Comparison of ENCODE assay signal across 9 mouse cellular contexts in the genomic region with DNA sequence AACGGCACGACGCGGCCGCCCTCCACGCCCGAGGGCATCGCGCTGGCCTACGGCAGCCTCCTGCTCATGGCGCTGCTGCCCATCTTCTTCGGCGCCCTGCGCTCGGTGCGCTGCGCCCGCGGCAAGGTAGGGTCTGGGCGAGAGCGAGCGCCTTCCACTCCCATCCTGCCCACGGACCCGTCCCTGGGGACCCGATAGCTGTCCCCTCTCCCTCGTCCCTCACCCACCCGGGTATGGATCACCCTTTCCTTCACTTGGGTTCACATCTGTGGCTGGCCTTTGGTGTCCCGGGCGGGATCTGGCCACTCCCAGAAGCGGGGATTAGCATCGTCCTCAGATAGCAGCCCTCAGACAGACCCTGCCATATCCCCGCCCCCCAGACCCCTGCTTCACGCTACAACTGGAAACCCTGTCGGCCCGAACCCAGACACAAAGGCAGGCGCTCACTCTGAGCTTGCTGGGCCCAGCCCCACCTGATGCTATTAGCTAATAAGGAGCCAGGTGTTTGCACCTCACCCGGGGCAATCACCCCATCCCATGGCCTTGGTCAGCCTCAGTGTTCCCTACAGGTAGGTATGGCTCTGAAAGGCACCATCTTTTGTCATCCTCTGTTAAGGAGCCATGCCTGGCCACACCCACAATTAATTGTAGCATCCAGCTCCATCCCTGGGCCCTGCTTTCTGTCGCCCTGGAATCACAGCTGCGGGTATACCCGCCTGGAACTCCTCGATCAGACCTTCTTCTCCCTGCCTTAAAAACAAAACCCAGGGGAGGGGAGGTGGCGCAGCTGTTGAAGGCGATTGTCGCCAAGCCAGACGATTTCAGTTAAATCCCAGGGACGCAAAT. TPM values are rescaled to one million over a fixed set of nuclear protein-coding genes. Genes with fewer than 3 reads are reported as not detected.
DNase-seq lines count a peak whose midpoint lies in the region; ATAC-seq and TF ChIP-seq lines count a peak whose summit lies in the region.
"Had no signal": no experiment of that assay in that cellular context is flagged by ENCODE, and none has a peak within 500 bp of the region (broad histone marks: within the 10 kb centered on the region; RNA-seq: fewer than 3 reads in every experiment).

No protein-coding gene starts in this region.

- H3K27ac ChIP-seq in heart, embryonic 11.5 days (ENCODE audit: low read depth, low read length), result peak overlapping the region; percentile 94
- H3K27ac ChIP-seq in CH12.LX (ENCODE audit: insufficient read depth, low read depth), result peak overlapping the region; percentile 78
- peak overlapping the region; percentile 92 for H3K27ac ChIP-seq in heart, embryonic 15.5 days
- H3K27ac ChIP-seq in liver, embryonic 13.5 days, result peak overlapping the region; percentile 72

- TF ChIP-seq CTCF in CH12.LX (conservative IDR thresholded peaks at IDR 0.05 in 1 of 2, IDR thresholded peaks at IDR 0.05 in 1 of 2; ENCODE audit: low read depth in 2 of 2, low read length in 2 of 2), result no peak

- H3K9me3 ChIP-seq in heart, embryonic 11.5 days (replicated peaks; ENCODE audit: control insufficient read depth, low read length), result no peaks in the 10 kb centered on the region
- no peaks in the 10 kb centered on the region for H3K9me3 ChIP-seq in CH12.LX (replicated peaks; ENCODE audit: low read length)
- no peaks in the 10 kb centered on the region for H3K9me3 ChIP-seq in heart, embryonic 15.5 days (replicated peaks)
- no peaks in the 10 kb centered on the region for H3K9me3 ChIP-seq in liver, embryonic 13.5 days (replicated peaks)

- no peak for DNase-seq in heart, postnatal 36 days
- no peak for DNase-seq in CH12.LX (ENCODE audit: extremely low read depth)
- peak; percentile 63 for DNase-seq in embryo, embryonic 10 days (ENCODE audit: low spot score)
- DNase-seq in liver, embryonic 13.5 days, result peak; percentile 20
- DNase-seq in splenic B cell, adult 2 months (ENCODE audit: low read depth, low spot score), result peak; percentile 16
- no peak for DNase-seq in urinary bladder, adult 2 months (ENCODE audit: low spot score)

- TF ChIP-seq POLR2A in CH12.LX (IDR thresholded peaks at IDR 0.05; ENCODE audit: low read depth, low read length), result no peak; the same call in 1 of the 2 replicates

- intact Hi-C loops in heart, postnatal 36 days (cut with DNase I), result loop anchor here (2.0 kb wide), 1 partner anchor 19 kb away; no protein-coding TSS in a partner anchor

- WGBS in heart, embryonic 11.5 days (ENCODE audit: insufficient replicate concordance), result 2% methylated on average over 46 of the region's 46 CpGs
- WGBS in heart, embryonic 15.5 days, result under 1% methylated on average over 45 of the region's 46 CpGs
- WGBS in liver, embryonic 13.5 days (ENCODE audit: insufficient replicate concordance), result under 1% methylated on average over 46 of the region's 46 CpGs

- no peaks in the 10 kb centered on the region for H3K27me3 ChIP-seq in heart, embryonic 11.5 days (ENCODE audit: control insufficient read depth, insufficient read depth, low read length)
- H3K27me3 ChIP-seq in CH12.LX (replicated peaks), result no peaks in the 10 kb centered on the region
- no peaks in the 10 kb centered on the region for H3K27me3 ChIP-seq in heart, embryonic 15.5 days
- no peaks in the 10 kb centered on the region for H3K27me3 ChIP-seq in liver, embryonic 13.5 days
- H3K27me3 ChIP-seq in splenic B cell, adult 2 months (ENCODE audit: control insufficient read depth, insufficient read depth, low read length, poor library complexity, severe bottlenecking), result no peaks in the 10 kb centered on the region

- TF ChIP-seq EP300 in CH12.LX (IDR thresholded peaks at IDR 0.05; ENCODE audit: low read length), result no peak

- H3K36me3 ChIP-seq in heart, embryonic 11.5 days (ENCODE audit: control insufficient read depth, insufficient read depth, low read length), result no peaks in the 10 kb centered on the region
- peaks cover 8 to 28% of the 10 kb centered on the region in 2 experiments for H3K36me3 ChIP-seq in CH12.LX (replicated peaks in 1 of 2; ENCODE audit: control insufficient read depth in 1 of 2, insufficient read depth in 1 of 2, low read length in 1 of 2)
- 0 out of 2 replicates have a peak, but pooled peaks cover 8% of the 10 kb centered on the region for H3K36me3 ChIP-seq in heart, embryonic 15.5 days
- peaks cover 24% of the 10 kb centered on the region for H3K36me3 ChIP-seq in liver, embryonic 13.5 days
- H3K36me3 ChIP-seq in splenic B cell, adult 2 months (ENCODE audit: control insufficient read depth, insufficient read depth, low read length, poor library complexity, severe bottlenecking), result no peaks in the 10 kb centered on the region

- H3K4me1 ChIP-seq in heart, embryonic 11.5 days (ENCODE audit: control insufficient read depth, insufficient read depth, low read length), result peaks cover 34% of the 10 kb centered on the region
- peaks cover 11 to 35% of the 10 kb centered on the region in 2 experiments for H3K4me1 ChIP-seq in CH12.LX (ENCODE audit: control insufficient read depth in 1 of 2, insufficient read depth in 2 of 2)
- peaks cover 40% of the 10 kb centered on the region for H3K4me1 ChIP-seq in heart, embryonic 15.5 days (replicated peaks)
- H3K4me1 ChIP-seq in liver, embryonic 13.5 days (replicated peaks), result peaks cover 46% of the 10 kb centered on the region

- dilution Hi-C loops in CH12.LX (cut with MboI; ENCODE audit: extremely low pct_ligation_motif_present, extremely low pct_unique_long_range_greater_than_20kb, low sequenced_read_pairs), result no loop called here

- peak; percentile 54 for ATAC-seq in heart, embryonic 11.5 days (replicated peaks; ENCODE audit: insufficient number of reproducible peaks, low FRiP score, low TSS enrichment)
- peak; percentile 66 for ATAC-seq in heart, embryonic 15.5 days (replicated peaks; ENCODE audit: insufficient number of reproducible peaks, insufficient read depth, low FRiP score, low read depth)
- ATAC-seq in liver, embryonic 13.5 days (ENCODE audit: low read depth), result peak; percentile 73

- peak overlapping the region; percentile 86 for H3K4me2 ChIP-seq in heart, embryonic 11.5 days
- H3K4me2 ChIP-seq in CH12.LX (ENCODE audit: insufficient read depth, low read depth, poor library complexity, severe bottlenecking), result peak overlapping the region; percentile 90
- peak overlapping the region; percentile 85 for H3K4me2 ChIP-seq in heart, embryonic 15.5 days
- peak overlapping the region; percentile 98 for H3K4me2 ChIP-seq in liver, embryonic 13.5 days

- peak overlapping the region; percentile 98 for H3K9ac ChIP-seq in heart, embryonic 11.5 days (ENCODE audit: low read depth, low read length)
- H3K9ac ChIP-seq in CH12.LX (ENCODE audit: insufficient read depth, low read depth), result peak overlapping the region; percentile 81
- H3K9ac ChIP-seq in heart, embryonic 15.5 days, result peak overlapping the region; percentile 83
- peak overlapping the region; percentile 84 for H3K9ac ChIP-seq in liver, embryonic 13.5 days

- TF ChIP-seq RAD21 in CH12.LX (IDR thresholded peaks at IDR 0.05; ENCODE audit: low read depth, low read length), result no peak

- in situ Hi-C loops in CH12.LX (cut with MboI; ENCODE audit: low pct_ligation_motif_present, low pct_unique_long_range_greater_than_20kb, low sequenced_read_pairs), result loop anchor here (5.0 kb wide), 1 partner anchor 53 kb away; no protein-coding TSS in a partner anchor

- H3K4me3 ChIP-seq in heart, embryonic 11.5 days (ENCODE audit: low read depth, low read length), result peak overlapping the region; percentile 99
- peak overlapping the region; percentile 79 to 96 (median 92) for H3K4me3 ChIP-seq in CH12.LX (replicated peaks in 1 of 3; ENCODE audit: low read depth in 2 of 3, low read length in 2 of 3, poor library complexity in 1 of 3)
- peak overlapping the region; percentile 71 for H3K4me3 ChIP-seq in heart, embryonic 15.5 days
- H3K4me3 ChIP-seq in liver, embryonic 13.5 days (replicated peaks), result peak overlapping the region; percentile 81

- H3K79me2 ChIP-seq in CH12.LX (replicated peaks; ENCODE audit: control insufficient read depth, extremely low read depth, insufficient read depth, poor library complexity, severe bottlenecking), result peaks cover 52% of the 10 kb centered on the region

RNA-seq across cellular contexts. Expression of a gene that starts 0.6 kb away (rescaled TPM):
- 92.3 and 92.8 TPM in 2 replicates for polyA plus RNA-seq in heart, embryonic 11.5 days (2014; fragmentation: Nextera tagmentation; extraction: Ambion mirVana)
- 10 to 100 TPM; 33.1 to 41.2 TPM for total RNA-seq in heart, postnatal 36 days (2021)
- total RNA-seq in CH12.LX (2012; rRNA removed), result 137 and 145 TPM in 2 replicates
- total RNA-seq in CH12.LX (2014; rRNA removed), result 105 and 116 TPM in 2 replicates
- polyA plus RNA-seq in CH12.LX (2012; ENCODE audit: insufficient read length, low read depth), result 161 and 175 TPM in 2 replicates
- polyA plus RNA-seq in heart, embryonic 15.5 days (2015; fragmentation: Nextera tagmentation; extraction: Ambion mirVana), result 70.6 and 86.1 TPM in 2 replicates
- 49.0 and 52.9 TPM in 2 replicates for polyA plus RNA-seq in liver, embryonic 13.5 days (2015; fragmentation: Nextera tagmentation; extraction: Ambion mirVana)
- polyA plus RNA-seq in urinary bladder, adult 2 months (2012; rRNA removed), result 64.3 and 67.2 TPM in 2 replicates

RNA-seq across cellular contexts. Expression of a gene that starts 17.0 kb away (rescaled TPM):
- polyA plus RNA-seq in heart, embryonic 11.5 days (2014; fragmentation: Nextera tagmentation; extraction: Ambion mirVana), result 22.2 and 29.2 TPM in 2 replicates
- 10 to 100 TPM; 16.2 to 16.5 TPM for total RNA-seq in heart, postnatal 36 days (2021)
- total RNA-seq in CH12.LX (2012; rRNA removed), result 3.3 and 5.4 TPM in 2 replicates
- 0.95 and 1.5 TPM in 2 replicates for total RNA-seq in CH12.LX (2014; rRNA removed)
- polyA plus RNA-seq in CH12.LX (2012; ENCODE audit: insufficient read length, low read depth), result 3.2 and 3.8 TPM in 2 replicates
- 18.9 and 20.3 TPM in 2 replicates for polyA plus RNA-seq in heart, embryonic 15.5 days (2015; fragmentation: Nextera tagmentation; extraction: Ambion mirVana)
- 23.6 and 23.8 TPM in 2 replicates for polyA plus RNA-seq in liver, embryonic 13.5 days (2015; fragmentation: Nextera tagmentation; extraction: Ambion mirVana)
- polyA plus RNA-seq in urinary bladder, adult 2 months (2012; rRNA removed), result 17.1 and 17.8 TPM in 2 replicates

RNA-seq across cellular contexts. Expression of a gene that starts 43.1 kb away (rescaled TPM):
- polyA plus RNA-seq in heart, embryonic 11.5 days (2014; fragmentation: Nextera tagmentation; extraction: Ambion mirVana), result 5.8 and 6.1 TPM in 2 replicates
- total RNA-seq in heart, postnatal 36 days (2021), result 1 to 10 TPM; 6.5 to 7.8 TPM
- total RNA-seq in CH12.LX (2012; rRNA removed), result 0.13 and 0.55 TPM in 2 replicates
- 0.74 and 0.82 TPM in 2 replicates for total RNA-seq in CH12.LX (2014; rRNA removed)
- polyA plus RNA-seq in CH12.LX (2012; ENCODE audit: insufficient read length, low read depth), result 0.70 and 0.80 TPM in 2 replicates
- polyA plus RNA-seq in heart, embryonic 15.5 days (2015; fragmentation: Nextera tagmentation; extraction: Ambion mirVana), result 12.1 and 12.7 TPM in 2 replicates
- polyA plus RNA-seq in liver, embryonic 13.5 days (2015; fragmentation: Nextera tagmentation; extraction: Ambion mirVana), result 0.89 and 0.95 TPM in 2 replicates
- polyA plus RNA-seq in urinary bladder, adult 2 months (2012; rRNA removed), result 9.4 and 11.7 TPM in 2 replicates

RNA-seq across cellular contexts. Expression of a gene that starts 47.0 kb away (rescaled TPM):
- 1.2 and 1.4 TPM in 2 replicates for polyA plus RNA-seq in heart, embryonic 11.5 days (2014; fragmentation: Nextera tagmentation; extraction: Ambion mirVana)
- not detected for total RNA-seq in heart, postnatal 36 days (2021)
- 0.84 TPM in 1 of 2 replicates, not detected in the other for total RNA-seq in CH12.LX (2012; rRNA removed)
- not detected in 2 replicates for total RNA-seq in CH12.LX (2014; rRNA removed)
- polyA plus RNA-seq in CH12.LX (2012; ENCODE audit: insufficient read length, low read depth), result 0.94 and 1.8 TPM in 2 replicates
- polyA plus RNA-seq in heart, embryonic 15.5 days (2015; fragmentation: Nextera tagmentation; extraction: Ambion mirVana), result 0.77 and 0.86 TPM in 2 replicates
- not detected in 2 replicates for polyA plus RNA-seq in liver, embryonic 13.5 days (2015; fragmentation: Nextera tagmentation; extraction: Ambion mirVana)
- 0.78 and 0.95 TPM in 2 replicates for polyA plus RNA-seq in urinary bladder, adult 2 months (2012; rRNA removed)
- total RNA-seq: common myeloid progenitor, adult 5-6 weeks had no signal

Comparison
In these comparisons a context has a peak if more than half of its experiments do, and no peak if none do; other contexts are left out.
1. DNase-seq: peak in embryo, embryonic 10 days (single experiment), liver, embryonic 13.5 days (single experiment) and splenic B cell, adult 2 months (single experiment); none in heart, postnatal 36 days (0 of 2), CH12.LX (single experiment) and urinary bladder, adult 2 months (single experiment).
2. Peak in every context shown above with its lines, with median percentiles within 50 percentile points of each other: ATAC-seq, H3K27ac ChIP-seq, H3K4me2 ChIP-seq, H3K4me3 ChIP-seq and H3K9ac ChIP-seq.